Mouse (Mus musculus): ENCODE data around the gene Esrrg.

The Esrrg gene

DNA sequence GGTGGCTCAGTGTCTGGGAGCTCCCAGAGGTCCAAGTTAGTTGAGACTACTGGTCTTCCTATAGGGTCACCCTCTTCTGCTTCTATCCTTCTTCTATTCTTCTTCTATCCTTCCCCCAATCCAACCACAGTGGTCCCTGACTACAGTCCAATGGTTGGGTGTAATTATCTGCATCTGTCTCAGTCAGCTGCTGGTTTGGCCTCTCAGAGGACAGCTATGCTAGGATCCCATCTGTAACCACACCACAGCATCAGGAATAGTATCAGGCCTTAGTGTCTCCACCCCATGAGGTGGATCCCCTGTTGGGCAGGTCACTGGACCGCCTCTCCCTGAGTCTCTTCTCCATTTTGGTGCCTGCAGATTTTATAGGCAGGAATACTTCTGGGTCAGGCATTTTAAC is 600.4 kb downstream of the Esrrg start:
- in situ Hi-C loops (cut with MboI; ENCODE audit: low pct_unique_long_range_greater_than_20kb in 1 of 2, low sequenced_read_pairs in 2 of 2, unreplicated experiment in 1 of 2) = no loop called here

- in situ Hi-C loops (cut with MboI; ENCODE audit: low pct_unique_long_range_greater_than_20kb in 1 of 2, low sequenced_read_pairs in 2 of 2, unreplicated experiment in 1 of 2) = no loop called here
Observed at GRCm38 (mm10) chr1:188214885-188215611, 606.5 kb downstream of the Esrrg start.

GRCm38 (mm10) chr1:188221226-188221792 is 612.7 kb downstream of the Esrrg start:
- in situ Hi-C loops (cut with MboI; ENCODE audit: low pct_unique_long_range_greater_than_20kb in 1 of 2, low sequenced_read_pairs in 2 of 2, unreplicated experiment in 1 of 2) = no loop called here

DNA sequence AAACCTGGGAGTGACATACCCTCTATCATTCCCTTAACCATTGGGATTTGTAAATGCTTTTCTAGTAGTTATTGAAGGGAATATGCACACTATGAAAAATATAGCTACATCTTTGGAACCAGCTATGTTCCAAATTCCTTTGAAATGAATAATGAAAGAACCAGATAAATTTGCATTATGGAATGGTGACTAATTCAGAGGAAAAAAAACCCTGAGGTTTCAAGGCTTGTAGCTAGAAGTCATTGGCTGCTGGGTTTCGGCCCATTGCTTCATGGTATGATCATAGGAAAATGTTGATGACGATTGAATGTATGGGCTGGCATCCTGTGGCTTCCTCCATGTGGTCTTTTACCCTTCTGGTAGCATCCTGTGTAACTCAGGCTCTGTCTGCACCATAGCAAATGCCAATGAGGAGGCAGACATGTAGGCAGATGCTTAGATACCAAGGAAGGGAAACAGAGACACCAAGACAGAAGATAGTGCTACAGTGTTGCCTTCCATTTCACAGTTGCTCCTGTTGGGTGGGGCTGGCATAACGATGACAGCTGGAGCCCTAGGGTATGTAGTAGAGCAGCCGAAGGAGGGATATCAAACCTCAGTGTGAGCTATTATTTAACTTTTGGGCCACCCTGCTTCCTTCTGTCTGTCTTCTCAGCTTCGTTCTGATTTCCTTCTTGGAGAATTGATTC is 624.6 kb downstream of the Esrrg start:
- in situ Hi-C loops (cut with MboI; ENCODE audit: low pct_unique_long_range_greater_than_20kb in 1 of 2, low sequenced_read_pairs in 2 of 2, unreplicated experiment in 1 of 2) = no loop called here

DNA sequence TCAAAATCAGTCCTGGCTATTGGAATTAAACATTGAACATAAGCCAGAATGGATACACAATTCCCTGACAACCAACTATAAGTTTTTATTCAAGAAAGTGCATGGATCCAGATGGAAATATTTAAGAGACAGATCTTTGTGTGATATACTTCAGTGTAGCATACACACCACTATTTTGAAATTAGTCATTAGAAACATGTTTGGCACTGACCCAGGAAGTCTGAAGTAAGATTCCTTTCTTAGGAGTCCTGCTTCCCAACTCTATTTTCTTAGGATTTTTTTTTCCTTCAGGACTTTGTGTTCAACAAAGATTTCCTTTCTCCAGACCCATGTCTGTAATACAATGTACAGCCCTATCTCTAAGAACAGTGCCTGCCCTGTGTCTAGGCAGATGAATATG is 630.0 kb downstream of the Esrrg start:
- in situ Hi-C loops (cut with MboI; ENCODE audit: low pct_unique_long_range_greater_than_20kb in 1 of 2, low sequenced_read_pairs in 2 of 2, unreplicated experiment in 1 of 2) = no loop called here

DNA sequence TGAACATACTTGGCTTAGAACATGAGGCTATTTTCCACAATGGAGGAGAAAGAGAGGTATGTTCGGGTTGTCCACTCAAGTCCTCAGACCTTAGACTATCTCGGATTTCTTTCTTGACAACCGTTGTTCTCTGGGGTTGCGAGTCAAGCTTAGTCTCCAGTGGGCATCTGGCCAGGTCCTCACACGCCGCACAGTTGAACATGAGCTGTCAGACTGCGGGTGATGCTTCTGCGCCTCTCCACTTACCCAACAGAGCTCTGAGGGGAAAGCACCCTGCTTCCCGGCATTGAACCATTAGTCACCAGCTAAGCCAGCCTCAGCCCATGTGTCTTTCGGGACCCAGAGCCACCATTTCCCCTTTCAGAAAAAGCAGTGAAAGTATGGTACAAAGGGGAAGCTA is 633.2 kb downstream of the Esrrg start:
- in situ Hi-C loops (cut with MboI; ENCODE audit: low pct_unique_long_range_greater_than_20kb in 1 of 2, low sequenced_read_pairs in 2 of 2, unreplicated experiment in 1 of 2) = no loop called here

DNA sequence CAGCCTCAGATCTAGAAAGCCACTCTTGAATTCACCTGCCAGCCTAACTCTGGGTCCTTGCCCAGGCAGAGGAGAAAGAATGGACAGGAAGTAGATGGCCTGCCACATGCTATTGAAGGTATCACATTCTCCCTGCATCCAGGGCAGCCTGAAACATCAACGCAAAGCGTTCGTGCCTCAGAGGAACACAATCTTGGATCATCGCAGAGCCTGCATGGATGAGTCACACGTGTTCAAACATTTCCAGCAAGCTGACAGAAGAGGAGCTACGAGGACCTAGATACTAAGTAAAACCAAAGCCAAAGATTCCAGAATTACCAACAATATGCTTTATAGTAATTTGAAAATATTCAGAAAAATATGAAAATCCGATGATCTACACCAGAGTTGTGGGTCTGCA is 648.9 kb downstream of the Esrrg start:
- in situ Hi-C loops (cut with MboI; ENCODE audit: low pct_unique_long_range_greater_than_20kb in 1 of 2, low sequenced_read_pairs in 2 of 2, unreplicated experiment in 1 of 2) = no loop called here

DNA sequence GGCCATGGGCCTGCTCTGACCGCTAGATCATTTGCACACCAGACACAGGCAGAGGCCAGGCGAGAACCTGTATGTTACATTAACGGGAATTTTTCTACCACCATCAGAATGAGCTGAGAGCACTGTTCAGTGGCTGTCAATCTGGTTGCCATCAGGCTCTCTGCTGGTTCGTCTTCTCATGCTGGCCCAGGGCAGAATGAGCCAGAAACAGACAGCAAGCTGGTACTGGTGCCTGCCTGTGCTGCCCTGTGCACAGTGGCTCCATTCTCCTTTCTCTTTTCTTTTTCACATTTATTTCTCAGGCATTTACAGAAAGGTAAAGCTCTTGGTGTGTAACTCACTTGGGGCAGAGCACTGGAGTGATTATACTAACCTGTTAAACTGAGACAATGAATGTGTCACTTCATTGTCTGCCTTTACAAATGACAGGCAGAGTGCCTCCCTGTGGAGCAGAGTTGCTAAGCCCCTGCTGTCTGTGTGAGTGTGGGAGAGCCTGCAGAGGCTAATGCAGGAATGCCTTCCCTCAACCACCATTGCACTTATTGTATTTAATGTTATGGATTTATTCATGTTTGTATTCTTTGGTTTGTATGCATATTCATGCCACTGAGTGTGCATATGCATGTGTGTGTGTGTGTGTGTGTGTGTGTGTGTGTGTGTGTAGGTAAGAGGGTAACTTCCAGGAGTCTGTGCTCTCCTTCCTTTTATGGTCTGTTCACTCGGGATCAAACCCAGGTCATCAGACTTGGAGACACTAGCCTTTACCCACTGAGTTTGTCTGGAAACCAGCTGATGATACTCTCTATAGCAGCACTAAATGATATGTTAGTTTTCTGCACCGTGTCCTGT is 651.9 kb downstream of the Esrrg start:
- in situ Hi-C loops (cut with MboI; ENCODE audit: low pct_unique_long_range_greater_than_20kb in 1 of 2, low sequenced_read_pairs in 2 of 2, unreplicated experiment in 1 of 2) = no loop called here

- in situ Hi-C loops (cut with MboI; ENCODE audit: low pct_unique_long_range_greater_than_20kb in 1 of 2, low sequenced_read_pairs in 2 of 2, unreplicated experiment in 1 of 2) = no loop called here
Observed at GRCm38 (mm10) chr1:188261903-188262682, 653.5 kb downstream of the Esrrg start, which contains the start of gene Ush2a. TSS of gene Ush2a (plus strand) at chr1:188262023.

Measured in mouse embryonic stem cell (cell line).